Mouse (Mus musculus) C2C12 (cell line): ENCODE data around the gene Tsfm.

ENCODE experiments used
- CEBPB ChIP-seq: IDR thresholded peaks from one replicate; pipeline ENCODE4 v1.6.1; 2011; ENCODE audit warnings: low read depth, mild to moderate bottlenecking, control low read depth, moderate library complexity
- CTCF ChIP-seq: IDR thresholded peaks from one replicate; pipeline ENCODE4 v1.5.1; 2011; ENCODE audit not compliant: control insufficient read depth, insufficient read depth, insufficient read length
- FOSL1 ChIP-seq: IDR thresholded peaks from one replicate; pipeline ENCODE4 v1.8.0; 2011; ENCODE audit warnings: mild to moderate bottlenecking, low read length; ENCODE audit not compliant: poor library complexity, insufficient read depth, severe bottlenecking
- MAX ChIP-seq: IDR thresholded peaks from one replicate; pipeline ENCODE4 v1.6.1; 2011; ENCODE audit warnings: mild to moderate bottlenecking, control low read depth
- MYOD1 ChIP-seq: IDR thresholded peaks from one replicate; pipeline ENCODE4 v1.6.1; 2011; ENCODE audit warnings: low read depth; ENCODE audit not compliant: control insufficient read depth, insufficient read length
- MYOG ChIP-seq: IDR thresholded peaks from one replicate; pipeline ENCODE4 v1.6.1; 2011; ENCODE audit not compliant: control insufficient read depth, insufficient read length; ENCODE audit errors: extremely low read depth
- USF1 ChIP-seq: IDR thresholded peaks from one replicate; pipeline ENCODE4 v1.6.1; 2011; ENCODE audit warnings: low read depth, mild to moderate bottlenecking, control low read depth, moderate library complexity

DNA sequence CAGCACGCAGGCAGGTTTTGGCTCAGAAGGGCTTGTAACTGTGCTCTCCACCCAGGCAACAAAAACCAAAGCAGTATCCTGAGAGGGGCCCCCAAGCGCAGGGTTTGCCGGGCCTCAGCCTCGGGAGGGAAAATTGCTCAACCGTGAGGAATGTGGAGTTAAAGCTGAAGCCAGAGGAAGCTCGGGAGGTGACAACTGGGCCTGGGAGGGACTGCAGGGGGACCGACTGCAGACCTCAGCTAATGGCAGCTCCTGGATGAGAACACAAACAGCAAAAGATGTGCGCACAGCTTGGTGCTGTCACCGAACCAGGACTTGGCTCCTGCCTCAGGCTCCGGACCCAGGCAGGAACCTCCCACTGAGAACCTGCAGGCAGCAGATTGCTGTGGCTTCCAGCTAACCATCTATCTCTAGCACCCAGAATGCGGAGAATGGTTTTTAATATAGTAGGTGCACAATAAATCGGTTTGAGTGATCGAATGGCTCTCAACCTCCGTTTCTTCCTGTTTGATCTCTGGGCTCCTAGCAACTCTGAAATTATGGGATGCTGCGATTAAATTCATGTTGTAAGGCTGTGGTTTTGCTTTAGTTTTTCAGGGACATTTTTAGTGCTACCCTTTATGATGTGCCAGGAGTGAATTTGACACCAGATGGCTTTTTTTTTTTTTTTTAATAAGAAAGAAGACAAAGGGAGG, 68.2 kb downstream of the Tsfm start:
- TF ChIP-seq CTCF, result no peak
- no peak for TF ChIP-seq MAX
- TF ChIP-seq USF1, result no peak
- no peak for TF ChIP-seq MYOD1
- TF ChIP-seq MYOG, result no peak
- peak; percentile 81 for TF ChIP-seq CEBPB
- TF ChIP-seq FOSL1, result no peak
